Mouse (Mus musculus): ENCODE measurements around the gene Ankrd28.

The Ankrd28 gene

DNA sequence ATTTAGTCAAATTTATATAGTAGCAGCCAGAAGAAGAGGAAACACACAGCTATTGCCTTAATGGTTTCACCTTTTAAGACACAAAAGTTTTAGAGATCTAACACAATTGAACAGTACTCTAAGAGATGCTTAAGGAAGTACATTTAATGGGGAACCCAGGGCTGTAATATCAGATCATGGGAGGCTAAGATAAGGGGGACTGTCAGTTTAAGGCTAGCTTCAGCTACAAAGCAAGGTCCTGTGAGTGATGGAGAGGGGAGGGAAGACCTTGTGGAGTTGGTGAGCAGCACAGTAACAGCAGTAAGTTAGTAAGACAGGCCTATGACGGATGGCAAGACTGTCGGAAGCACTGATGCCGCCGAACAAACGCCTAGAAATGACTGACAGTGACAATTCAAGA is 113.1 kb downstream of the Ankrd28 start:
- no peak for DNase-seq (ENCODE audit: low read depth, low spot score)

DNA sequence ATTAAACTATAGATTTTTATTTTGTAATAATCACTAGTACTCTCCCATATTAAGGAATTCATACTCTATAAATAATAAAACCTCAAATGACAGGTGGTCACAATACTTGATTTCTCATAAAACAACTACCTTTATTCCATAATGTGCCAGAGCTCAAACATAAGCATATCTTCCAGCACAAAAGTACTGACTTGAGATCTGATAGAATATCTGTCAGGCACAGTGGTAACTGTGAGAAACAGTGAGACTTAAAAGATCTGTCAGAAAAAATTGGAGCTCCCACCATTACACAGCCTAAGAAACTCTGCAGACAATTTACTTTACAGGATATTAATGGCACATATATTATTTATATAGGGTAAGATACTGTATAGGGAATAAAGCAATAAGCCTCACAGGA is 114.8 kb downstream of the Ankrd28 start:
- DNase-seq (ENCODE audit: low read depth, low spot score): no peak

DNA sequence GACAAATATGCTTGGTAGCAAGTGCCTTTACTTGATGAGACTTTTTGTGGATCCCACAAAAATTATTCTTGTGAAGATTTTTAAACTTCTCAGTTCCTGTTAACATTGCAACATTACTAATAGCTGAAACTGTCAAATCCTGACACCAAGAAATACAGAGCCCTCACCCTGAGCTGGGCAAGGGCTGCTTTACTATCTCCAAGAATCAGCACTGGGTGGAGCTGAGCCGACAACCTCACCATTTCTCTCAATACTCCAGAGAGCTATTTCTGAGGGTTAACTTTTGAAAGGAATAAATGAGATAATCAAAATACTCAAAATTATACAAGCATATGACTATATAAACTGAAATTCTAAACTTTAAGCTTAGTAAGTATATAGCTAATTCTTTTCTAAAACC is 121.1 kb downstream of the Ankrd28 start:
- no peak for DNase-seq (ENCODE audit: low read depth, low spot score)

GRCm38 (mm10) chr14:31700376-31700775 is 130.1 kb downstream of the Ankrd28 start:
- DNase-seq (ENCODE audit: low read depth, low spot score): no peak

GRCm38 (mm10) chr14:31697755-31698154 is 132.7 kb downstream of the Ankrd28 start:
- DNase-seq (ENCODE audit: low read depth, low spot score): no peak

DNA sequence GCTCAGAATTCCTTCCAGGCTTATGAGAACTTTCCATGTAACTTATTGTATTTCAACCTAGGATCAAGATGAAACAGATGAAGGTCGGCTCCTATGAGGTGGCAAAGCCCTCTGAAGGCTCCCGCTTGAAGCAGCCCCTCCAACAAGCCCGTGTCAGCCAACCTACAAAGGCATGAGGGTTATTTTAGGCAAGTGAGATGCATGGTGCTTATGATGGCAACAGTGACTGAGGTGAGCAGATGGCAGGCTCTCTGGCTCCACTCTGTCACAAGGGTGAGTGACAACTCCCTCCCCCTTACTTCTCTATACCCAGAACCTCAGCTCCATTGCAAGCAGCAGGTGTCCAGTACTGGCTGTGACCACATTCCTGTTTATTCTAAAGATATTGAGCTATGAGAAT is 133.1 kb downstream of the Ankrd28 start:
- DNase-seq (ENCODE audit: low read depth, low spot score): no peak

GRCm38 (mm10) chr14:31696985-31697303 is 133.5 kb downstream of the Ankrd28 start:
- DNase-seq (ENCODE audit: low read depth, low spot score): no peak

- DNase-seq (ENCODE audit: low read depth, low spot score): no peak
These were observed 134.1 kb downstream of the Ankrd28 start for GRCm38 (mm10) chr14:31696206-31696984.

DNA sequence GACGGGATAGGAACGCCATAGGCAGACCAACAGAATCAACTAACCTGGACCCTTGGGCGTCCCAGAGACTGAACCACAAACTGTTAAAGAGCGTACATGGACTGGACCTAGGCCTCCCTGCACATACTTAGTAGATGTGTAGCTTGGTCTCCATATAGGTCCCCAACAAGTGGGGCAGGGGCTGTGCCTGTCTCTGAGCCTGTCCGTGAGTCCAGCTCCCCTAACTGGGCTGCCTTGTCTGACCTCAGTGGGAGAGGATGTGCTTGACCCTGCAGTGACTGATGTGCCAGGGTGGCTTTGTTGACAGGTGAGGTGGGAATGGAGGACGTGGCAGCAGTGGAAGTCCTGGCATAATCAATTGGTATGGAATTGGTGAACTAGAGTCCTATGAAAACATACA is 137.9 kb downstream of the Ankrd28 start:
- no peak for DNase-seq (ENCODE audit: low read depth, low spot score)

- DNase-seq (ENCODE audit: low read depth, low spot score): no peak
These were observed 144.2 kb downstream of the Ankrd28 start for GRCm38 (mm10) chr14:31686231-31686630.

DNA sequence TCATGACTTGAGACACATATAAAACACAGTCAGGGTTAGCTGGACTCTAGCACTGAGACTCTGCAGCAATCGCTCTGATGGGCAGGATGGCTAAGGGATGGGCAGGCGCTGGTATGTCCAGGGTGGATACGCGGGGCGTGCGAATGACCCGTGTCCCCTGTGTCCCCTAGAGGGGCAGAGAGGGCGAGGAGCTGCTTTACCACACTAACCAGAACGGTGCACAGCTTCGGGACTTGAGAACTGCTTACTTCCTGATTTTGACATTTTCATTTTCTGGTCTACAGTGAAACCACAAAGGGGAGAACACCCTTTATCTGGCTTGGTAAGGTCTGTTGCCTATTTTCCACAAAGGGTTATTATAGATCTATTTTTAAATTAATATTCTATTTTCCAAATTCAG is 144.8 kb downstream of the Ankrd28 start:
- DNase-seq (ENCODE audit: low read depth, low spot score): no peak

DNA sequence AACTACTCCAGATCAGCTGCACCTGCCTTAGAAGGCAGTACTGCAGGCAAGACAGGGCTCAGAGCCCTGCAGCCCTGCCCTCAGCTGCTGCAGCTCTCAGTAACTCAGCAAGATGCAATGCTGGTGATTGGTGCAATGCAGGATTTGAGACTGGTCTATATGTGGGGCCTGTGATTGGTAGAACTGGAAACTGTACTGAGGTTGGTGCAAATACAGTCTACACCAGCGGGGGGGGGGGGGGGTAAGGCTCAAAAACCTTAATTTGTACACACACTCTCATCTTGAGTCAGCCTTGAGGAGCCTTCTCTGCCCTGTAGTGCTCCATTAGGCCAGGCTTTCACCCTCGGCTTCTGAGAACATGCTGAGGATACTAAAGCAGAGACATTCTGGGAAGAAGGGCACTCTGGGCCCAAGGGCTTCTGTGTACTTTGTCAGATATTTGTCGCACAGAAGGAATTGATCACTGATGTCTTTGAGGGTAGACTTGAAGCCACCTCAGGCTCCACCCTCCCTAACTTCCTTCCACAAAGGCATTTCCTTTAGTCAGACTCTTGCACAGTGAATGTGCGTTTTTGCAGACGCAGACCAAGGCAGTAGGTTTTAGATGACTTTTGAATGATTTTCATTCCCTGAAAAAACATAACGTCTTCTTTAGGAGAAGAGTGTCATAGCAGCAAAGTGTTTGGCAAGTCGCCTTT is 146.0 kb downstream of the Ankrd28 start:
- no peak for DNase-seq (ENCODE audit: low read depth, low spot score)

DNA sequence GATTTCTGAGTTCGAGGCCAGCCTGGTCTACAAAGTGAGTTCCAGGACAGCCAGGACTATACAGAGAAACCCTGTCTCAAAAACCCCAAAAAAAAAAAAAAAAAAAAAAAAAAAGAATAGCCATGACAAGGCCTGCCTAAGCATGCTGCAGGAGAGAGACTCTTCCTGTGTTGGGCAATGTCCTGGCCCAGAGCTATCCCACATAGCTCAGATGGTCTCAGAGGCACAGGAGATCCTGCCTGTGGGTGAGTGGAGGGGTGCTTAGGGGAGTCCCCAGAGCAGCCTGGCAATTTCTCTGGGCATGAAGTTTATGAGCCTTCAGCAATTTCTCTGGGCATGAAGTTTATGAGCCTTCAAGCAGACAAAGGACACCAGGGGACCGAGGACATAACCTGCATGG is 146.8 kb downstream of the Ankrd28 start:
- DNase-seq (ENCODE audit: low read depth, low spot score): no peak

DNA sequence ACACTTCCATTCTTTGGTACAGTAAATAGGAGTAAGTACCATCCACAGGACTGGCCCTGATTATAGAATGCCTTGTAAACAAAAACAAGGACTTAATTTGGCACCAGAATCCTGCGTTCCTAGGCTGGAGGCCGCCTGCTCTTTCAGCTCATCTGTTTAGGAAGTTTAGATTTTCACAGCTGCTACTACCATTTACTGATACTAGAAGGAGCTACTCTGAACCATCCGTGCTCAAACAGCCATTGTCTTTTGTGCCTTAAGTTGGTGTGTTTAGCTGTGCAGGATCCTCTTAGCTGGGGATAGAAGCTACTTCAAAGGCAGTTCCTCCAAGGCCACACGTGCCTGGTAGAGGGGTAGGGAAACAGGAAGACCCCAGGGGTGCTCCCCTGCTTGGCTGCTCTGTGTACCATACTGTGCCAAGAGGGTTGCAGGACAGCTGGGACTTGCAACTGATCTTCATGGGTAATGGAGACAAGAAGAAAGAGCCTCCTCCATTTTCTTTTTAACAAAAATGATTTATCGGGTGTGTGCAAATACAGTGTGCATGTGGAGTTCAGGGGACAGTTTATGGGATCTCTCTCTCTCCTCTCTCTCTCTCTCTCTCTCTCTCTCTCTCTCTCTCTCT is 148.4 kb downstream of the Ankrd28 start:
- no peak for DNase-seq (ENCODE audit: low read depth, low spot score)

DNA sequence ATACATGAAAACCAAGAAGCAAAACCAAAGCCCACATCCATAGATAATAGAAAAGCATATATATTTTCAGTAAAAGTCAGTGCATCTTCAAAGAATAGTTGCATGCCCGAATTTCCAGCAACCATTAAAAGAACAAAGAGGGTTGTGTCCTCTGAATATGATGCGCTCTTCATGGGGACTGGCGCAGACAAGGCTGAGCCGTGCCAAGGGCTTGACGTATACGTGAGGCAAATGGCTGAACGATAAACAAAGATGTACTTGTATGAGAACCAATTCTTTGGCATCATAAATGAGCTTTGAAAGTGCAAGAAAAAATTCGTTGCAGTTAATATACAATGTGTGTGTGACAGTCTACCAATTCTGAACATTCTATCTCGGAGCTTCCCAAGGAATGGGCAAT is 149.2 kb downstream of the Ankrd28 start:
- no peak for DNase-seq (ENCODE audit: low read depth, low spot score)

DNA sequence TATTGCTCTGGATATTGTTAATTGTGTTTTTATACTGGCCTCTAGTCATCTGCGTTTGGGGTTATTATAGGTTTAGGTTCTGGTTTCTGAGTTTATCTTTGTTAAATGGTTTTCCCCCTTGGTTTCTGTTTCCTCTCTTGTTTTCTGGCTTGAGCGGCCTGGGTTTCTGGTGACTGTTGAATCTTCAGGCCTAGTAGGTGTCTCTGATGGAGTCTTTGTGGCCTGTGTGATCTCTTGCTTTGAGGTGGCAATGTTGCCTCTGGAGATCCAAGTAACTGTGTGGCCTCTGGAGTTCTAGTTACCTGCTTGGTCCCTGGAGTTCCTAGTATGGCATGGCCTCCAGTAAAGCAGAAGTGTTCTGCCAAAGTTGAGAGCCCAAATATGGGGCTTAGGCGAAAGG is 149.8 kb downstream of the Ankrd28 start:
- DNase-seq (ENCODE audit: low read depth, low spot score): no peak

DNA sequence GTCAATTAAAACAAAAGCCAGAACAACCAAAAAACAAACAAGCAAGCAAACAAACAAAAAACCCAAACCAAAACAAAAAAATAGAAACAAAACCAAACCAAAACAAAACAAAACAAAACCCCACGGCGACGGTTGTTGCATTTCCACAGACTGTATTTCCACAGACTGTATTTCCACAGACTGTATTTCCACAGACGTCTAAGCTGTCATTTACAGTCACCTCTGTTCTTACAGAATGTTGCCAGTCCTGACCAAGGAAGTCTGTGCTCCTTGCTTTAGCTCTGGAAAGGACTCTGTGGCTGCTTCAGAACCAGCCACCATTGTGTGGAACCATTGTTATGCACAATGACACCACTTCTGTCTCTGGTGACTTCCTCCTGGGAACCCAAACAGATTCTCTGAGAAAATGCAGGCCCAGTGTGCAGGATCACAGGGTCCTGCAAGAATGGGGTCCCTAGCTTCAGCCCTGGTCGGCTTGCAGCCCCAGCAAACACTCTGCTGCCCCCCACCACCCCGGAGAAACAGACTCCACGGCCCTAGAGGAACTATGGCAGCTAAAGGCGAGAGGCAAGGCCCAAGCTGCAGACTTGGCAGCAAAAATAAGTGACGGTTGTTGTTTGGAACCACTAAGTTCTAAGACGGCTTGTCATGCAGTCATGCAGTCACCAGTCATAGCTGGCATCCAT is 158.7 kb downstream of the Ankrd28 start:
- no peak for DNase-seq (ENCODE audit: low read depth, low spot score)

DNA sequence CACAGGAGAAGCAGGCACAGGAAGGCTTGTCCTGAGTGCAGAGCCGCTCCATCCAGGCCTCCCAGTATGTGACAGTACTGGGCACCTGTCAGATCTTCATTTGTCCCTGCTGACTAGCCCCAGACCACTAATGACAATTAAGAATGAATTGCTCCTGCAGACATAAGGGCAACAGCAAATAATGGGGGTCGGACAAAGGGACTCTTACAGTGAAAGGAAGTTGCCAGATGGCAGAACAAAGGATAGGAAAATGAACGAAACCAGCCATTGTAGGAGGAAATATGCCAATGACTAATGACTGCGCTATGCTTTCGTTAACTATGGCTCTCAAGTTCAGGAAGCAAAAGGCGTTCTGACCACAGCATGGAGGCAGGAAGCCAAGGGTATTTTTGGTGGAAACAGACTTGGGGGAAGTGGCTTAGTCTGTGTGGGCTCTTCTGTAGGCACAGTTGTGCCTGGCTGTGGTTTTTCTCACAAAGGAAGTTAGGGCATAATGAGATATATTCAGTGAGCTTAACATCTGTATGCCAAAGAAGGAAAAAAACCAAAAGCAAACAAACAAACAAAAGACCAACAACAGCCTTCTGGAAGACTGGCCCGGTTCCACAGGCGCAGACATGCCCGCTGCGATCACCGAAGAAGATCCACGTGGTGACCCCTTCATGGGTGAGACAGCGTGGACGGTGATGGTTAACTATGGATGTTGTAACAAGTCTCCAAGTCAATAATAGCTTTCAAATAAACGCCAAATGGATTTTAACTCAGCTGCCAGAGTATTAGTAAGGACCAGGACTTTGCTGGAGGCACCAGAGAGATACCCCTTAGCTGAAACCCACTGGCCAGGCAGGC is 160.6 kb downstream of the Ankrd28 start:
- DNase-seq (ENCODE audit: low read depth, low spot score): no peak

DNA sequence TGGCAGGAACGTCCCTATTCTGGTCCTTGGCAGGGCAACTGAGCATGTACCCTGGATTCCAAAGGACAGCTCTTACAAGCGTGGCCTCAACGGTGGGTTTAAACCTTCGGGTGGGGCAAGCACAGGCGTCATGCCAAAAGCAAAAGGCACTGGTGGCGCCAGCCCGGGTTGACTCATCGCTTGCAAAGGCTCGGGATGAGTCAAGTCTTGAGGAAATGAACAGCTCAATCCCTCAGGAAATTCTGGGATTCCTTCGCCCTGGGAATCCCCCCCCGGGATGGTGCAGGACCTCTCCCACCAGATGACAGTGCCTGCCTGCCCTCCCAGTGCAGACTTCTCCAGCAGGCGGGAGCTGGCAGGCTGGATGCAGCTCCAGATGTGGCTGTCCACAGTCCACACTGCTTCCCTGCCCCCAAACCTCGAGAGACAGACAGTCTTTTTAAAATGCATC is 161.3 kb downstream of the Ankrd28 start:
- DNase-seq (ENCODE audit: low read depth, low spot score): no peak

DNA sequence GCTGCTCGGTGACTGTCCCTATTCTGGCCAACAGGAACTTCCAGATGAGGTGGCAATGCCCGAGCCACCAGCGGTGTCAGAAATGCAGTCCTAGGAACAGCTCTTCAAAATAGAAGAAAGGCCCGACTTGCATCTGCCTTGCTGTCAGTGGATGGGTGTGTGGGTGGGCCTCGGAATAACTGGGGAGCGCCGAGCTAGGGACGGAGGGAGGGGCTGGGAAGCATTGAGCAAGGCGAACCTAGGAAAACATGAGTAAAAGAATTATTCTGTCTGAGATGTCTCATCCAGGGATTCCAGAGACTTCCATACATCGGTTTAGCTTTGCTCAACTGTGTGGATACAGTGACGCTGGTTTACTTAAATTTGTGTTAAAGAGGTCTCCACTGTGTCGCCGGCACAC is 162.1 kb downstream of the Ankrd28 start:
- DNase-seq (ENCODE audit: low read depth, low spot score): no peak

DNA sequence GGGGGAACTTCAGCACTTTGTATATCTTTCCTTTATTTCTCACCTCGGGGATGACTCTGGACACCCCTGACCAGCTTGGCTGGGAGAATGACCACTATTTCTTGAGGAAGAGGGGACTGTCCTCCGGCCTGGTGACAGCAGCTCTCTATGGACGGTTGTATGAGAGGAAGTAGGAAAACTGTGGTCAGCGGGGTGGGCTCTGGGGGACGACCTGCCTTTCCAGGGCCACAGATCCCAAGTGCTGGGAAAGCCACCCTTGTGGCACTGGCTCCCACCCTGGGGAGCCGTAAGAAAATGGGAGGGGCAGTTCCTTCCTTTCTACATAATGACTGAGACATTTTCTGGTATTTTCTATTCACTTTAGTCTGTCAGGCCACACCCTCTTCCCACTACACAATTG is 162.7 kb downstream of the Ankrd28 start:
- no peak for DNase-seq (ENCODE audit: low read depth, low spot score)

All from brain, embryonic 18.5 days (tissue).